Mouse (Mus musculus) liver, postnatal 0 days (tissue): ENCODE measurements around the gene Gm20388. TPM values are rescaled to one million over a fixed set of nuclear protein-coding genes. Genes with fewer than 3 reads are reported as not detected.
A peak's percentile ranks its signal among the peaks of the same experiment; 100 is the strongest.

Experiments used
- ATAC-seq: fragments of 200-750 bp; cut with Nextera tagmentation; 2 replicates; pipeline ENCODE4 v1.8.0; 2017; ENCODE audit warnings: mild to moderate bottlenecking, moderate library complexity
- DNase-seq: peaks from one replicate; pipeline ENCODE4 v3.0.0-alpha.2; 2016
- H3K27ac ChIP-seq: fragments of 300-500 bp; sonication (generic); 2 replicates; pipeline ENCODE4 v1.5.1; 2014; ENCODE audit warnings: antibody characterized with exemption, moderate library complexity, mild to moderate bottlenecking, low read depth
- H3K27me3 ChIP-seq: fragments of 300-500 bp; sonication (generic); 2 replicates; pipeline ENCODE4 v1.6.1; 2014; ENCODE audit warnings: low read length, control low read depth, mixed read lengths; ENCODE audit not compliant: insufficient read depth
- H3K36me3 ChIP-seq: fragments of 300-500 bp; sonication (generic); replicated peaks from 2 replicates; pipeline ENCODE4 v1.6.1; 2014; ENCODE audit warnings: mild to moderate bottlenecking, control low read depth, low read length, moderate library complexity, mixed read lengths; ENCODE audit not compliant: insufficient read depth
- H3K4me1 ChIP-seq: fragments of 300-500 bp; sonication (generic); 2 replicates; pipeline ENCODE4 v1.6.1; 2014; ENCODE audit warnings: antibody characterized with exemption, mild to moderate bottlenecking, control low read depth; ENCODE audit not compliant: insufficient read depth
- H3K4me2 ChIP-seq: fragments of 300-500 bp; sonication (generic); 2 replicates; pipeline ENCODE4 v1.6.1; 2014; ENCODE audit warnings: low read depth, mild to moderate bottlenecking, low read length, moderate library complexity, mixed read lengths
- H3K4me3 ChIP-seq: fragments of 300-500 bp; sonication (generic); 2 replicates; pipeline ENCODE4 v1.5.1; 2014; ENCODE audit warnings: low read depth, low read length
- H3K9ac ChIP-seq: fragments of 300-500 bp; sonication (generic); replicated peaks from 2 replicates; pipeline ENCODE4 v1.6.1; 2014; ENCODE audit warnings: mild to moderate bottlenecking, moderate library complexity
- H3K9me3 ChIP-seq: fragments of 300-500 bp; sonication (generic); 2 replicates; pipeline ENCODE4 v1.6.1; 2016; ENCODE audit warnings: mild to moderate bottlenecking, control low read depth, low read length, mixed read lengths
- CTCF ChIP-seq: sonication (generic); IDR thresholded peaks from 2 replicates; pipeline ENCODE4 v1.5.1; 2016; ENCODE audit warnings: antibody characterized with exemption, low read depth
- EP300 ChIP-seq: IDR thresholded peaks from 2 replicates; pipeline ENCODE4 v1.6.1; 2016; ENCODE audit warnings: antibody characterized with exemption, low read depth, mild to moderate bottlenecking
- WGBS: fragments of 180-500 bp; shearing (Covaris S2); extraction: QIAGEN DNeasy Blood & Tissue Kit; methylation state at CpG from one replicate; pipeline ENCODE4 v1.1.7; 2014; ENCODE audit not compliant: insufficient replicate concordance; 5-methylcytosine and 5-hydroxymethylcytosine counted together
- polyA plus RNA-seq: library from polyadenylated mRNA; unstranded; fragments of >200 nt; fragmentation: Nextera tagmentation; extraction: Ambion mirVana; gene quantifications from 2 replicates; pipeline ENCODE4 v1.2.1, GENCODE M21; 2015

Gm20388 gene
- not detected in 2 replicates for polyA plus RNA-seq

DNA sequence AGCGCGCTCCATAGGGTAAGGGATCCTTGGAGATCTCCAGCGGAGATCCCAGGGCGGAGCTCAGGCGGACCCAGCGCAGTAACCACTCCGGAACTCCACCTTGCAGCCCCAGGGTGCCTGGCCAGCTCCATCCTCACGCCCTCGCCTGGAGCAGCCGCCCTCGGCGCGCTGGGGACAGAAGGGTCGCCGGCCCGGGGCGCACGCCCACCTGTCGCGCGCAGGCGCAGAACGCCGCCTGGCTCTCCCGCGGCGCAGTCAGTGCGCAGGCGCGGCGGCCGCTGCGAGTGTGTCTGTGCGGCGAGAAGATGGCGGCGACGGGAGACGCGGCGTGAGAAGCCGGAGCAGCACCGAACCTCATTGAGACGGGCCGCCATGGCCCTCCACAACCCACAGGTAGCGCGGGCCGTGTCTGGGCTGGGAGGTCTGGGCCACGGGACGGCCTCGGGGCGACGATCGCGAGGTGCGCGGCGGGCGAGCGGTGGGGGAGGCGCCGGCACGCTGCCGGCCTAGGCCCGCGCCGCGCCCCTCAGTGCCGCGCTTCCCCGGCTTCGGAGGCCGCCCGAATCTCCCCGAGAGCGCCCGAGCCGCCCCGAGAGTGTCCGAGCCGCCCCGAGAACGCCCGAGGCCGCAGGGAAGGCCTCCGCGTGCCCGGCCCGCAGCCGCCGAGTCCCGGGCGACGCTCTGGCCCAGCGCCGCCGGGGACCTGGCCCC, at the start of gene Gm20388:
TSS of gene Gm20388 (plus strand) at position 295 of the 711 bp plus-strand sequence.
- peak within 1 kb of the TSS; percentile 85 for H3K27ac ChIP-seq
- no peaks in the 10 kb centered on the region for H3K27me3 ChIP-seq
- peaks cover 53% of the 10 kb centered on the region for H3K4me1 ChIP-seq
- H3K9ac ChIP-seq = peak within 1 kb of the TSS; percentile 82
- peak within 1 kb of the TSS; percentile 89 for H3K4me2 ChIP-seq
- TF ChIP-seq EP300 (no peak), CTCF (no peak)
- peak; percentile 91 for DNase-seq
- peak; percentile 92 for ATAC-seq
- peak within 1 kb of the TSS; percentile 74 for H3K4me3 ChIP-seq
- WGBS = under 1% methylated on average over 78 of the region's 97 CpGs
- no peaks in the 10 kb centered on the region for H3K9me3 ChIP-seq
- H3K36me3 ChIP-seq = no peaks in the 10 kb centered on the region

- no peaks in the 10 kb centered on the region for H3K9me3 ChIP-seq
- no peak for TF ChIP-seq EP300
- TF ChIP-seq CTCF = no peak
- H3K4me2 ChIP-seq = peak within 1 kb of the TSS; percentile 95
- peak within 1 kb of the TSS; percentile 75 for H3K4me3 ChIP-seq
- DNase-seq (peak; percentile 98), ATAC-seq (peak; percentile 97)
- peak within 1 kb of the TSS; percentile 73 for H3K27ac ChIP-seq
- no peaks in the 10 kb centered on the region; the same call in 1 of the 2 replicates for H3K36me3 ChIP-seq
- H3K9ac ChIP-seq = peak within 1 kb of the TSS; percentile 77
- WGBS = 4% methylated on average over 34 of the region's 35 CpGs
- H3K4me1 ChIP-seq = peaks cover 15% of the 10 kb centered on the region
- H3K27me3 ChIP-seq = no peaks in the 10 kb centered on the region
Measured at GRCm38 (mm10) chr8:119861706-119862389, 48.8 kb upstream of the Gm20388 start, which contains the start of gene Klhl36. Gene Klhl36, plus strand, starts transcription at chr8:119862266.

- TF ChIP-seq CTCF (no peak), EP300 (no peak)
- H3K9ac ChIP-seq = peak overlapping the region; percentile 77
- WGBS = under 1% methylated on average over 11 of the region's 19 CpGs
- no peaks in the 10 kb centered on the region for H3K27me3 ChIP-seq
- H3K4me2 ChIP-seq = peak overlapping the region; percentile 95
- ATAC-seq (no peak), DNase-seq (no peak)
- H3K4me3 ChIP-seq = peak overlapping the region; percentile 75
- H3K36me3 ChIP-seq = no peaks in the 10 kb centered on the region; the same call in 1 of the 2 replicates
- peaks cover 14% of the 10 kb centered on the region for H3K4me1 ChIP-seq
- no peaks in the 10 kb centered on the region for H3K9me3 ChIP-seq
- H3K27ac ChIP-seq = peak overlapping the region; percentile 73
Measured at GRCm38 (mm10) chr8:119862390-119862734, 48.3 kb upstream of the Gm20388 start.

DNA sequence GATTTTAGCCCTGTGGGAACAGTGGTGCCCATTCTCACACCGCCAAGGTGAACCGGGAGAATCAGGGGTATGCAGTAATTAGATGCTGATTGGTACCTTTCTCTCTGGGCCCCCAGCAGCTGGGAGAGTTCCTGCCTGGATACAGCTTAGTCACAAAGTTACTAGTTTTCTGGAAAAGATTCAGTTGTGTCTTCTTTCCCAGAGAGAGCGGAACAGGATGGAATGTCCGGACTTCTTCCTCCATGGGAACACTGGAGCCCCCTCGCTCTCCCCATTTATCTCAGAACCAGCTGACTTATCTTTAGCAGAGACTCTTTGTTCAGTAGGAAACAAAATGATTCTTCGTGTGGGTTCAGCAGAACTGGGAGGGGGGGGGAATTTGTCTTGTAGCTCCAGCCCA, 47.9 kb upstream of the Gm20388 start:
- Histone ChIP-seq H3K9me3 (no peaks in the 10 kb centered on the region), H3K4me2 (peak overlapping the region; percentile 95), H3K9ac (peak overlapping the region; percentile 77), H3K27me3 (no peaks in the 10 kb centered on the region), H3K4me1 (peaks cover 11% of the 10 kb centered on the region), H3K4me3 (peak overlapping the region; percentile 75), H3K36me3 (no peaks in the 10 kb centered on the region; the same call in 1 of the 2 replicates), H3K27ac (0 out of 2 replicates have a peak overlapping the region, but pooled peaks have one; percentile 73)
- WGBS = 19% methylated on average over 6 of the region's 6 CpGs
- no peak for TF ChIP-seq EP300
- TF ChIP-seq CTCF = no peak
- ATAC-seq = peak; percentile 0; the same call in 1 of the 2 replicates
- DNase-seq = no peak

GRCm38 (mm10) chr8:119869616-119870015, 41.0 kb upstream of the Gm20388 start:
- TF ChIP-seq EP300 (no peak), CTCF (no peak)
- peaks cover 22% of the 10 kb centered on the region for H3K36me3 ChIP-seq
- no peak overlapping the region for H3K27ac ChIP-seq
- H3K4me2 ChIP-seq = no peak overlapping the region
- ATAC-seq = no peak
- no peaks in the 10 kb centered on the region for H3K27me3 ChIP-seq
- no peaks in the 10 kb centered on the region for H3K4me1 ChIP-seq
- no peaks in the 10 kb centered on the region for H3K9me3 ChIP-seq
- H3K4me3 ChIP-seq = no peak overlapping the region
- DNase-seq = no peak
- H3K9ac ChIP-seq = no peak overlapping the region
- WGBS = 82% methylated on average over 20 of the region's 20 CpGs

GRCm38 (mm10) chr8:119873181-119873580, 37.5 kb upstream of the Gm20388 start:
- H3K9me3 ChIP-seq = no peaks in the 10 kb centered on the region
- no peak overlapping the region for H3K4me2 ChIP-seq
- no peaks in the 10 kb centered on the region for H3K27me3 ChIP-seq
- TF ChIP-seq CTCF (no peak), EP300 (no peak)
- H3K4me3 ChIP-seq = no peak overlapping the region
- H3K27ac ChIP-seq = no peak overlapping the region
- no peaks in the 10 kb centered on the region for H3K4me1 ChIP-seq
- WGBS = 74% methylated on average over 1 of the region's 1 CpGs
- ATAC-seq = peak; percentile 66
- H3K36me3 ChIP-seq = peaks cover 28% of the 10 kb centered on the region
- H3K9ac ChIP-seq = no peak overlapping the region
- no peak for DNase-seq
